Mouse (Mus musculus) brain, embryonic 14.5 days (tissue): ENCODE measurements at regions not wholly inside any gene's neighbourhood (a gene's known extent, or its start where the extent isn't known, plus 50 kb on each side); places are given as distances from the start of the nearest gene placed in this dataset.

Experiments used
- DNase-seq: peaks from one replicate; pipeline ENCODE4 v3.0.0-alpha.2; 2011; ENCODE audit warnings: low read depth
- CTCF ChIP-seq: fragments of 200-500 bp; IDR thresholded peaks from 2 replicates; pipeline ENCODE4 v1.5.1; 2012; ENCODE audit warnings: inconsistent platforms, mild to moderate bottlenecking, moderate library complexity, borderline replicate concordance; ENCODE audit not compliant: insufficient read depth, insufficient read length; ENCODE audit errors: extremely low read depth
- POLR2A ChIP-seq: fragments of 200-500 bp; IDR thresholded peaks from 2 replicates; pipeline ENCODE4 v1.6.1; 2012; ENCODE audit warnings: mild to moderate bottlenecking, inconsistent platforms, borderline replicate concordance; ENCODE audit not compliant: poor library complexity, insufficient read depth, insufficient read length, severe bottlenecking; ENCODE audit errors: extremely low read depth

DNA sequence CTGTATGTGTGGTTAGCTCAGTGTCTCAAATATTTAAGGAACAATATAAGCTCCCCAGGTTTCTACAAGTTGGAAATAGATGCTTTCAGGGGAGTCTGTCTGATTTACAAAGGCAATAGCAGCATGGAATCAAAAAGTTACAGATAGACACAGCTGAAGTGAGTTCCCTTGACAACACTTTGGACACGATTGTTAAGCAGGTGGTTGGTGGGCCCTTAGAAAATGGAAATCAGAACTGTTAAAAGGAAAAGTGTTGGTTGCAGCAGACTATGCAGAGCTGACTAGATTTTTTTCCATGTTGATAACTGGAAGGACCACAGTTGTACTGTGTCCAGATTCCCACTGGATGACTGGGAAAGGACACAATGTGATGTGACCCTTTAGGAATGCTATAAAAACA lies 536.6 kb upstream of the Arid1b start:
- TF ChIP-seq POLR2A, result no peak
- TF ChIP-seq CTCF, result no peak
- DNase-seq, result no peak

DNA sequence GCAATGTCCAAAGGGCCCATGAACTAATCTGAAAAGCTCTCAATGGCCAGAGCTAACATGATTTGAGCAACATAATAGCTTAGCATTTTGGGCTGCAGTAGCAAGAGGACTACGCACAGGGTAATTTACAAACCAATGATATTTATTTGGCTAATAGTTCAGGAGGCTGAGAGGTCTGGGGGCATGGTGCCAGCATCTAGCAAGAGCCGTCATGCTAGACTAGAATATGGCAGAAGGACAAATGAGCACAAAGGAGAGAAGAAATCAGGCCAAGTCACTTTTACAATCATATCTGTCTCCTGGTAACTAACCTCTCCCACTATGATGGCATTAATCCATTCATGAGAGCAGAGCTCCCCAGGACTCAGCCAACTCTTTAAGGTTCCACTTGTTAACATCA lies 532.6 kb upstream of the Arid1b start:
- no peak for DNase-seq
- TF ChIP-seq POLR2A (no peak), CTCF (no peak)

DNA sequence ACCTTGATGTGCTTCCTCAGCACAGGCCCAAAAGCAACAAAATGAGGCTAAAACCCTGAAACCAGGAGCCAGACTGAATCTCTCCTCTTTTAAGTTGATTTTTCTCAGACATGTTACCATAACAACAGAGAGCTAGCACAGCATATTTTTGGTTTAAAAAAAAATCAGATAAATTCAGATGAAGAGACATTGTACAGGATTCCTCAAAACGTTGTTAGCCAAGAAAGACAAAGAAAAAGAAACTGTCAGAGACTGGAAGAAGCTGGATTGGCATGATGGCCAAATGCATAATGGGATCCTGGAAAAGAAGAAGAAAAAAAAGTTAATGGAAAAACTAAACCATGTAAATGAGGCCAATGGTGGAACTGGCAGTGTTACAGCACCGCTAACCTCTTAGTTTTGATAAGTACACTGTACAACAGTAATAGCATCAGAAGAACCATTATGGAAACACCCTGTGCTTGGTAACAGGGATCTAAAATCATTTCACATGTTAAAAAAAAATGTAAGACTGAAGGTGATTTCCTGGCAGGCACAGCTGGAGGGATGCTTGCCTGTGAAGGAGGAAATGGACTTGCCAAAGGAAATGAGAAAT lies 529.7 kb upstream of the Arid1b start:
- no peak for DNase-seq
- TF ChIP-seq CTCF (no peak), POLR2A (no peak)

DNA sequence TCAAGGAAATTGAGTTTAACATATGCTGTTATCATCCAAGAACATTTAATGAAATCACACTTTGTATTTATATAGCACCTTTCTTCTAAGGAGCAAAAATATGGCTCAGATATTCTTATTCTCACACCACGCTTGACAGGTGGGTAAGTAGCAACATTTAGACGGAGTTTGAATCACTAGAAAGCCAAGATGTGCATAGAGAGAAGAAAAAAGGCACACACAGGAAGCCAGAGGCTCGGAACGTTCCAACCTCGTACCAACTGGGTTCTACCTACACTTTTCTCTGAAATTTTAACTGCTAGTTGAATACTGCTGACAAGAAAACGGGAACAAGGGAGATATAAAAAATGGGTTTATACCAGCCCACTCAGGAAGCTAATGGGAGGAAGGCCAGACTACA lies 528.4 kb upstream of the Arid1b start:
- no peak for DNase-seq
- TF ChIP-seq CTCF (no peak), POLR2A (no peak)

DNA sequence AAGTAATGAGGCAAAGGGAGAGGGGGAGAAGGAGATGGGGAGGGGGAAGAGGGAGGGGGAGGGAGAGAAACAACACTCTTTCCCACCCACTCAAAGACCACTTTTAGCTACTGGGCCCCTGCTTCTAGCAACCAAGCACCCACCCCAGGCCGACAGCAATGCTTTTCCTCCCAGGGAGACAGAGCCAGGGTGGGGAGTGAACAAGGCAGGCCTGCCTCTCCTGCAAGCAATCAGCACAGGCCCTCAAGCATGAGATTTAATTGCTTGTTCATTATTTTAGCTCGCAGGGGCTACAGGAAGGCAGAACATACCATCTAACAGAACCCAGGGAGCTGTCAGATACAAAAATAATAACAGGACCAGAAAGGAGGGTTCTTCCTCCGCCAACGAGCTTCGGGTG lies 521.7 kb upstream of the Arid1b start:
- TF ChIP-seq CTCF (no peak), POLR2A (no peak)
- DNase-seq, result peak; percentile 36

- no peak for DNase-seq
- TF ChIP-seq POLR2A (no peak), CTCF (no peak)
These were observed 519.8 kb upstream of the Arid1b start for GRCm38 (mm10) chr17:4474350-4474749.

GRCm38 (mm10) chr17:4475665-4476064 lies 518.5 kb upstream of the Arid1b start:
- DNase-seq, result no peak
- TF ChIP-seq POLR2A (no peak), CTCF (no peak)

GRCm38 (mm10) chr17:4494392-4494791 lies 499.7 kb upstream of the Arid1b start:
- TF ChIP-seq POLR2A, result no peak
- TF ChIP-seq CTCF, result no peak
- no peak for DNase-seq

- peak; percentile 47 for DNase-seq
- no peak for TF ChIP-seq CTCF
- no peak for TF ChIP-seq POLR2A
These were observed 493.6 kb upstream of the Arid1b start for GRCm38 (mm10) chr17:4500504-4500903.

DNA sequence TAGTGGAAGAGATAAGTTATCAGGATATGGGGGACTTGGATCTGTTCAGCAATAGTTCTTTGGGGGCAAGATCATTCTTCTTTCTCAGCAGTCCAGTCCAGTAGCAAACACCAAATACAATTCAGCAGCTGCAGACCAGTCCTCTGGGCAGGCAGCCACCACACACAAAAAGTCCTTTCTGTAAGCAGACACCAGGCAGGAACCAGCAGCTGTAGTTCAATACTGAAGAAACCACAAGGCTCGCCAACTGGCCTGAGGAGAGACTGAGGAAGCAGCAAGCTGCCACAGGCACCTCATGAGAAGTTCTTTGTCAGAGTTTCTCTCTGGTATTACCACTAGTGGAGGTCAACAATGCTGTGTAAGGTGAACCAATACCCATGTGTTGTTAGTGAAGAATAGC lies 493.1 kb upstream of the Arid1b start:
- DNase-seq, result peak; percentile 50
- no peak for TF ChIP-seq POLR2A
- TF ChIP-seq CTCF, result no peak

DNA sequence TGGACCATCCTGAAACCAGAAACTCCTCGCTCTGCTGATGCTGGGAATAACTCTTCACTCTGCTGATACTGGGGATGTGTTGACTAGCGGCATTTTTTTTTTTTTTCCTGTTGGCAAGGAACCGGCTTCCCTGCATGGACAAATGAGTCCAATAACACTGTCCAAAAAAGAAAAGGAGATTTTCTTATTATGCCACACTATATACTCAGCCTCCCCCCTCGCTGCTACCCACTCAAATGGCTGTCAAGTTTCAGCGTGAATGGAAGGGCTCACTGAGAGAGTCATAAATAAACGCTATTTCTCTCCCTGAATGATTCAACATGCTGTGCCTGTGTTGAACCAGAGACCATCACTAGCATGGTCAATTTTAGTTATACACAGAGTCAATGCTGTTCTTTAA lies 489.2 kb upstream of the Arid1b start:
- TF ChIP-seq CTCF, result no peak
- TF ChIP-seq POLR2A, result no peak
- DNase-seq, result no peak

GRCm38 (mm10) chr17:4509506-4509905 lies 484.6 kb upstream of the Arid1b start:
- DNase-seq, result no peak
- TF ChIP-seq POLR2A, result no peak
- no peak for TF ChIP-seq CTCF

DNA sequence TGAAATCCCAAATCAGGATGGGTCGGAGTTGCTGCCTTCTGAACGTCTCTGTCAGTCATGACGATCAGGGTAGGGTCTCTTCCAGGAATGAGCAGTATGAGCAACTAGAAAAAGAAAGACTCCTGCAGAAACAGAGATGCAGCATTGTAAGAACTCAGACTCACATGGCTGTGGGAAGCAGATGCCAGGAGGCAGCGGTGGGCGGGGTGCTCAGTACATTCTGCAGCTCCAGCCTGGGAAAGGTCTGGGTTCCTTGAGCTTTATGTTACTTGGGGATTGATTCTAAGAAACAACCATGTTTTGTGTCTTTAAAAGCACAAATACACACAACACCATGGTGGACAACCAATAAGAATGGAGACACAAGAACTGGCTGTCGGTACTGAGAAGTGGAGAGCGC lies 478.0 kb upstream of the Arid1b start:
- peak; percentile 37 for DNase-seq
- TF ChIP-seq POLR2A (no peak), CTCF (no peak)

DNA sequence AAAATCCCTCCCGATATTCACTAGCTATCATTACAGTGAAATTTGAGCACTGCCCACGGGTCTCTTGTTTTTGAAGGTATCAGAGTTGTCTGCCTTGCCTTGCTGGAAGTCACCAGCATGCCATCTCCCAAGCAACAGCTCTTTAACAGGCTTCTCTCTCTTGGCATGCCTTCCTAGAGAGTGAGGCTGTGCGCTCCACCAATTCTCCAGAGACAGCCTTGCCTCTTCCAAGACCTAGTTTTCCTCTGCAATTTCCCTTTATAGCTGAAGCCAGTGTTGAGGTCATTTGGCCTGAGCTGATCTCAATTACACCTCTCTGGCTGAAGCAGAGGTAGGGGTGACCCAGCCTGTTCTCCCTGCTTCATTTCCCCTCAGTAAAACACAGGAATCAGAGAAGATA lies 477.3 kb upstream of the Arid1b start:
- peak; percentile 66 for DNase-seq
- TF ChIP-seq POLR2A, result no peak
